Mouse (Mus musculus): ENCODE measurements at regions not wholly inside any gene's neighbourhood (a gene's known extent, or its start where the extent isn't known, plus 50 kb on each side); places are given as distances from the start of the nearest gene placed in this dataset.

DNA sequence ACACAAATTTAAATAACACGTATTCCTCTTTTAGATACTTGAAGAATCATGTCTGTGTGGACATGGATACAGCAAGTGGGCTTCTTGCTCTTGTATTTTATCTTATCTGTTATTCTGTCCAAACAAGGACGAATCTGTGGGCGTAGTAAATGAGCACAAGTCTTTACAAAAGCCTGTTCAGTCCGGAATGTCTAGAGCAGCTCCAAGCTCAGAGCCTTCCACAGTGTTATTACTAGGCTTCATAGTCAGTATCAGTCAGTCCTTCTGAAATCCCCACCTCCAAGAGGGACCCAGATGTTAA lies 52.2 kb upstream of the Nfe2l3 start:
- peak overlapping the region; percentile 70; the same call in 1 of the 2 replicates for H3K4me2 ChIP-seq (replicated peaks; ENCODE audit: low read depth, low read length)
- 0 out of 2 replicates have a peak, but pooled peaks cover 6% of the 10 kb centered on the region for H3K4me1 ChIP-seq (ENCODE audit: insufficient read depth, low read length)
- H3K4me3 ChIP-seq (ENCODE audit: low read length) = no peak overlapping the region
- no peaks in the 10 kb centered on the region for H3K36me3 ChIP-seq (ENCODE audit: insufficient read depth, low read length)
- no peak overlapping the region for H3K9ac ChIP-seq (replicated peaks; ENCODE audit: low read length)
- WGBS = 82% methylated on average over 4 of the region's 4 CpGs
- no peak overlapping the region for H3K27ac ChIP-seq (ENCODE audit: low read length)
- ATAC-seq (ENCODE audit: low FRiP score, low TSS enrichment) = no peak
- H3K27me3 ChIP-seq (ENCODE audit: insufficient read depth, low read length) = no peaks in the 10 kb centered on the region
- no peaks in the 10 kb centered on the region for H3K9me3 ChIP-seq (ENCODE audit: low read length)

DNA sequence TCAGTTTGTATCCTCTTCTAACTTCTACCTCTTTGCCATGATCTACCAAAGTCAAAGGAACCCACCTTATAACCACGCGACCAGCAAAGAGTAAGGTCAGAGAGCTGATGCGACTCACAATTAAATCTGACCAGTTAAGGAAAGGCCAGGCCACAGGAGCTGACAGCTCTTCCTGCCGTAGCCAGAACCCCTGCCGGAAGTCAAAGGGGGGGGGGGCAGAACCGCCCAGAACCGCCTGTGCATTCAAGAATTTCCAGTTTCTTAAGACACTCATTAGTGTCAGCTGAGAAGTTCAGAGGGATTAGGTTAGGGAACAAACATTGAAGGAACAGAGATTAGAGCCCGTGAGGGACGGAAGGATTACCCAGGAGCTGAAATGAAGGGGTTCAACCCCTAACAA lies 51.0 kb upstream of the Nfe2l3 start:
- Histone ChIP-seq H3K9me3 (ENCODE audit: low read length) (no peaks in the 10 kb centered on the region), H3K4me1 (ENCODE audit: insufficient read depth, low read length) (0 out of 2 replicates have a peak, but pooled peaks cover 6% of the 10 kb centered on the region), H3K4me3 (ENCODE audit: low read length) (no peak overlapping the region), H3K4me2 (replicated peaks; ENCODE audit: low read depth, low read length) (no peak overlapping the region), H3K27me3 (ENCODE audit: insufficient read depth, low read length) (no peaks in the 10 kb centered on the region), H3K27ac (ENCODE audit: low read length) (no peak overlapping the region), H3K9ac (replicated peaks; ENCODE audit: low read length) (no peak overlapping the region), H3K36me3 (ENCODE audit: insufficient read depth, low read length) (no peaks in the 10 kb centered on the region)
- no peak for ATAC-seq (ENCODE audit: low FRiP score, low TSS enrichment)
- 41% methylated on average over 9 of the region's 9 CpGs for WGBS

MicroRNA genes in the stretch of these regions (microRNA counts, 519-probe panel; counts per million panel counts)
- 4,760 counts per million, percentile 95 among the panel's probes with 10 or more counts for microRNA mmu-miR-148a

Small RNA genes in the stretch of these regions (microRNA-seq; reads per million reads assigned to microRNA genes)
- gene Mir148a = 611 reads per million, percentile 76 among the genes with 10 or more reads in this experiment
